Mouse (Mus musculus) cerebellum, postnatal 25 days (tissue): ENCODE measurements around the gene Gm3893.
"Not testable (repeated sequence)": the region's sequence is repeated elsewhere in the genome, so short reads cannot be mapped to it uniquely, and the experiment has no call there.

Experiments used
- DNase-seq, 2 experiments: peaks; one replicate each; pipeline ENCODE4 v3.0.0; 2021; ENCODE audit warnings: mixed read lengths in 2 of 2

Gene Gm3893

GRCm38 (mm10) chr4:42090907-42091306, at the start of gene Gm3893:
Gene Gm3893 (plus strand): TSS chr4:42091207.
- not testable (repeated sequence) for DNase-seq

- not testable (repeated sequence) for DNase-seq
Measured at GRCm38 (mm10) chr4:42114517-42114916, 23.5 kb downstream of the Gm3893 start, which contains the start of gene Gm13304. Gene Gm13304 (plus strand): TSS chr4:42114817.
